Comparison of ENCODE assay signal across 29 mouse cellular contexts in genomic region chr2:136600651-136601170, GRCm38 (mm10).
DNase-seq lines count a peak whose midpoint lies in the region; ATAC-seq and TF ChIP-seq lines count a peak whose summit lies in the region.
"Had no signal": no experiment of that assay in that cellular context is flagged by ENCODE, and none has a peak within 500 bp of the region (broad histone marks: within the 10 kb centered on the region; RNA-seq: fewer than 3 reads in every experiment).

No protein-coding gene starts in this region.

- H3K36me3 ChIP-seq in hindbrain, postnatal 0 days (ENCODE audit: insufficient read depth, low read length) = no peaks in the 10 kb centered on the region
- H3K36me3 ChIP-seq in hindbrain, embryonic 11.5 days (ENCODE audit: control insufficient read depth, insufficient read depth, low read length) = no peaks in the 10 kb centered on the region
- H3K36me3 ChIP-seq: embryonic facial prominence, embryonic 12.5 days; embryonic facial prominence, embryonic 15.5 days; G1E; heart, embryonic 12.5 days; heart, embryonic 15.5 days; hindbrain, embryonic 12.5 days; hindbrain, embryonic 15.5 days; intestine, embryonic 15.5 days had no signal

- no peak overlapping the region for H3K4me3 ChIP-seq in hindbrain, postnatal 0 days (ENCODE audit: low read length)
- H3K4me3 ChIP-seq in hindbrain, embryonic 11.5 days (ENCODE audit: low read depth, low read length) = no peak overlapping the region
- H3K4me3 ChIP-seq: embryonic facial prominence, embryonic 12.5 days; embryonic facial prominence, embryonic 15.5 days; heart, embryonic 12.5 days; heart, embryonic 15.5 days; hindbrain, embryonic 12.5 days; hindbrain, embryonic 15.5 days; intestine, embryonic 15.5 days had no signal

- DNase-seq in adrenal gland, adult 2 months = peak; percentile 34
- no peak for DNase-seq in adrenal gland, postnatal 4 days (ENCODE audit: low spot score in 2 of 2)
- DNase-seq in hindbrain, postnatal 0 days (ENCODE audit: low spot score) = no peak
- no peak for DNase-seq in hindbrain, embryonic 11.5 days (ENCODE audit: low spot score)
- DNase-seq in adipocyte (ENCODE audit: low spot score) = peak; percentile 63
- peak; percentile 36 for DNase-seq in adrenal gland, postnatal 10 days
- DNase-seq in cerebellum, postnatal 4 days (ENCODE audit: low spot score in 2 of 2) = no peak
- no peak for DNase-seq in retina, postnatal 1 day
- DNase-seq: B cell, adult 2 months; cerebellum, adult 18-20 months; cerebellum, adult 9-10 months; cerebellum, postnatal 14 days; forebrain, postnatal 0 days; gastrocnemius, postnatal 25 days; heart, postnatal 10 days; heart, postnatal 36 days; kidney, adult 11 months; kidney, adult 8-10 months had no signal

- TF ChIP-seq CTCF in hindbrain, postnatal 0 days (IDR thresholded peaks at IDR 0.05; ENCODE audit: low read depth) = no peak

- 76% methylated on average over 5 of the region's 5 CpGs for WGBS in hindbrain, postnatal 0 days
- WGBS in hindbrain, embryonic 11.5 days = 84% methylated on average over 5 of the region's 5 CpGs

- no peaks in the 10 kb centered on the region for H3K9me3 ChIP-seq in hindbrain, postnatal 0 days (ENCODE audit: low read length)
- no peaks in the 10 kb centered on the region for H3K9me3 ChIP-seq in hindbrain, embryonic 11.5 days (ENCODE audit: control insufficient read depth, low read length)
- H3K9me3 ChIP-seq: embryonic facial prominence, embryonic 12.5 days; embryonic facial prominence, embryonic 15.5 days; heart, embryonic 12.5 days; heart, embryonic 15.5 days; hindbrain, embryonic 12.5 days; hindbrain, embryonic 15.5 days; intestine, embryonic 15.5 days had no signal

- no peak overlapping the region for H3K9ac ChIP-seq in hindbrain, postnatal 0 days (replicated peaks; ENCODE audit: low read length)
- no peak overlapping the region for H3K9ac ChIP-seq in hindbrain, embryonic 11.5 days (ENCODE audit: low read depth, low read length)
- H3K9ac ChIP-seq: embryonic facial prominence, embryonic 12.5 days; embryonic facial prominence, embryonic 15.5 days; forebrain, postnatal 0 days; heart, embryonic 12.5 days; heart, embryonic 15.5 days; hindbrain, embryonic 12.5 days; hindbrain, embryonic 15.5 days; intestine, embryonic 15.5 days had no signal

- no peak overlapping the region for H3K4me2 ChIP-seq in hindbrain, postnatal 0 days (ENCODE audit: low read depth, low read length)
- no peak overlapping the region for H3K4me2 ChIP-seq in hindbrain, embryonic 11.5 days (replicated peaks; ENCODE audit: low read depth, low read length)
- H3K4me2 ChIP-seq: embryonic facial prominence, embryonic 12.5 days; embryonic facial prominence, embryonic 15.5 days; heart, embryonic 12.5 days; heart, embryonic 15.5 days; hindbrain, embryonic 12.5 days; hindbrain, embryonic 15.5 days; intestine, embryonic 15.5 days had no signal

- H3K4me1 ChIP-seq in hindbrain, postnatal 0 days (ENCODE audit: insufficient read depth, low read length) = 0 out of 2 replicates have a peak, but pooled peaks cover 3% of the 10 kb centered on the region
- H3K4me1 ChIP-seq in hindbrain, embryonic 11.5 days (replicated peaks; ENCODE audit: control insufficient read depth, insufficient read depth, low read length) = no peaks in the 10 kb centered on the region
- H3K4me1 ChIP-seq: embryonic facial prominence, embryonic 12.5 days; embryonic facial prominence, embryonic 15.5 days; heart, embryonic 12.5 days; heart, embryonic 15.5 days; hindbrain, embryonic 12.5 days; hindbrain, embryonic 15.5 days; intestine, embryonic 15.5 days had no signal

- H3K27ac ChIP-seq in hindbrain, postnatal 0 days = no peak overlapping the region
- no peak overlapping the region for H3K27ac ChIP-seq in hindbrain, embryonic 11.5 days (ENCODE audit: low read depth, low read length)
- H3K27ac ChIP-seq: embryonic facial prominence, embryonic 12.5 days; embryonic facial prominence, embryonic 15.5 days; heart, embryonic 15.5 days; hindbrain, embryonic 12.5 days; hindbrain, embryonic 15.5 days; intestine, embryonic 15.5 days had no signal

- ATAC-seq in hindbrain, postnatal 0 days = 0 out of 2 replicates have a peak, but pooled peaks have one; percentile 15
- ATAC-seq in hindbrain, embryonic 11.5 days (ENCODE audit: low FRiP score) = no peak
- ATAC-seq: forebrain, embryonic 14.5 days; forebrain, postnatal 0 days; intestine, embryonic 15.5 days; Patski had no signal

- no peaks in the 10 kb centered on the region for H3K27me3 ChIP-seq in hindbrain, postnatal 0 days (ENCODE audit: insufficient read depth, low read length)
- H3K27me3 ChIP-seq in hindbrain, embryonic 11.5 days (ENCODE audit: control insufficient read depth, insufficient read depth, low read length) = no peaks in the 10 kb centered on the region
- H3K27me3 ChIP-seq: CH12.LX; embryonic facial prominence, embryonic 12.5 days; embryonic facial prominence, embryonic 15.5 days; heart, embryonic 12.5 days; heart, embryonic 15.5 days; hindbrain, embryonic 12.5 days; hindbrain, embryonic 15.5 days; intestine, embryonic 15.5 days had no signal

Comparison
In these comparisons a context has a peak if more than half of its experiments do, and no peak if none do; other contexts are left out.
1. DNase-seq: peak in adrenal gland, adult 2 months (single experiment), adipocyte (single experiment) and adrenal gland, postnatal 10 days (single experiment); none in adrenal gland, postnatal 4 days (0 of 2), hindbrain, postnatal 0 days (single experiment), hindbrain, embryonic 11.5 days (single experiment), cerebellum, postnatal 4 days (0 of 2) and retina, postnatal 1 day (single experiment).